Comparison of ENCODE assay signal across 10 mouse cellular contexts in genomic region chr2:68468698-68469097, GRCm38 (mm10). TPM values are rescaled to one million over a fixed set of nuclear protein-coding genes. Genes with fewer than 3 reads are reported as not detected.
DNase-seq lines count a peak whose midpoint lies in the region; ATAC-seq and TF ChIP-seq lines count a peak whose summit lies in the region.
"Had no signal": no experiment of that assay in that cellular context is flagged by ENCODE, and none has a peak within 500 bp of the region (broad histone marks: within the 10 kb centered on the region; RNA-seq: fewer than 3 reads in every experiment).

No protein-coding gene starts in this region.

- peak overlapping the region; percentile 69; the same call in 1 of the 2 replicates for H3K9ac ChIP-seq in heart, embryonic 13.5 days
- H3K9ac ChIP-seq in liver, postnatal 0 days (replicated peaks): no peak overlapping the region
- H3K9ac ChIP-seq: limb, embryonic 13.5 days; stomach, embryonic 15.5 days had no signal

- H3K4me3 ChIP-seq in left cerebral cortex, adult 2 months: no peak overlapping the region
- no peak overlapping the region; the same call in 1 of the 2 replicates for H3K4me3 ChIP-seq in heart, embryonic 13.5 days
- H3K4me3 ChIP-seq in liver, postnatal 0 days (ENCODE audit: low read depth, low read length): no peak overlapping the region
- H3K4me3 ChIP-seq: limb, embryonic 13.5 days; stomach, embryonic 15.5 days had no signal

- 35% methylated on average over 7 of the region's 7 CpGs for WGBS in heart, embryonic 13.5 days
- 60% methylated on average over 7 of the region's 7 CpGs for whole genome bisulfite sequencing in liver, postnatal 0 days (ENCODE audit: insufficient replicate concordance)

- no peak for ATAC-seq in heart, embryonic 13.5 days (ENCODE audit: extremely low read depth, insufficient number of reproducible peaks, low FRiP score, low TSS enrichment)
- ATAC-seq in liver, postnatal 0 days: no peak

- peak; percentile 46 for TF ChIP-seq CTCF in left cerebral cortex, adult 2 months (IDR thresholded peaks at IDR 0.05)
- TF ChIP-seq CTCF in liver, postnatal 0 days (IDR thresholded peaks at IDR 0.05; ENCODE audit: low read depth): peak; percentile 47

- peak overlapping the region; percentile 64 for H3K4me2 ChIP-seq in heart, embryonic 13.5 days
- no peak overlapping the region for H3K4me2 ChIP-seq in liver, postnatal 0 days (ENCODE audit: low read depth, low read length)
- H3K4me2 ChIP-seq: stomach, embryonic 15.5 days had no signal

- H3K9me3 ChIP-seq in heart, embryonic 13.5 days: no peaks in the 10 kb centered on the region
- H3K9me3 ChIP-seq in liver, postnatal 0 days (ENCODE audit: low read length): no peaks in the 10 kb centered on the region
- H3K9me3 ChIP-seq: limb, embryonic 13.5 days; stomach, embryonic 15.5 days had no signal

- H3K4me1 ChIP-seq in heart, embryonic 13.5 days: peaks cover 73% of the 10 kb centered on the region
- peaks cover 12% of the 10 kb centered on the region for H3K4me1 ChIP-seq in liver, postnatal 0 days (ENCODE audit: insufficient read depth)

- intact Hi-C loops in left cerebral cortex, adult 2 months (cut with DNase I): loop anchor here (1.0 kb wide), 1 partner anchor 104 kb away; no protein-coding TSS in a partner anchor

- TF ChIP-seq EP300 in liver, postnatal 0 days (IDR thresholded peaks at IDR 0.05; ENCODE audit: low read depth): no peak

- no peak for DNase-seq in left cerebral cortex, adult 2 months (ENCODE audit: extremely low spot score in 1 of 2, low spot score in 2 of 2)
- DNase-seq in left cerebral cortex, adult 8-10 months (ENCODE audit: low spot score in 2 of 2): no peak
- peak; percentile 85 for DNase-seq in adrenal gland, postnatal 14 days
- peak; percentile 22 for DNase-seq in liver, postnatal 0 days
- DNase-seq in thymus, postnatal 10 days (ENCODE audit: low spot score in 2 of 2): peak; percentile 55 to 65
- no peak for DNase-seq in frontal cortex, postnatal 10 days (ENCODE audit: low spot score in 2 of 2)
- no peak for DNase-seq in layer of hippocampus, postnatal 36 days

- H3K36me3 ChIP-seq in heart, embryonic 13.5 days: peaks cover 6% of the 10 kb centered on the region; the same call in 1 of the 2 replicates
- no peaks in the 10 kb centered on the region for H3K36me3 ChIP-seq in liver, postnatal 0 days (replicated peaks; ENCODE audit: insufficient read depth, low read length)
- H3K36me3 ChIP-seq: stomach, embryonic 15.5 days had no signal

- no peaks in the 10 kb centered on the region for H3K27me3 ChIP-seq in heart, embryonic 13.5 days (replicated peaks)
- H3K27me3 ChIP-seq in liver, postnatal 0 days (ENCODE audit: insufficient read depth, low read length): peaks cover 19% of the 10 kb centered on the region
- H3K27me3 ChIP-seq: stomach, embryonic 15.5 days had no signal

- H3K27ac ChIP-seq in left cerebral cortex, adult 2 months: no peak overlapping the region
- H3K27ac ChIP-seq in heart, embryonic 13.5 days (replicated peaks): peak overlapping the region; percentile 13; the same call in 1 of the 2 replicates
- H3K27ac ChIP-seq in liver, postnatal 0 days (ENCODE audit: low read depth): no peak overlapping the region
- H3K27ac ChIP-seq: limb, embryonic 13.5 days; stomach, embryonic 15.5 days had no signal

RNA-seq across cellular contexts. Expression of gene Stk39, which starts 3.4 kb away (rescaled TPM):
- 10 to 100 TPM; 82.0 to 87.6 TPM for total RNA-seq in left cerebral cortex, adult 2 months (2021)
- total RNA-seq in left cerebral cortex, adult 8-10 months (2022): 10 to 100 TPM; 88.4 to 96.1 (median 92.5) TPM
- total RNA-seq in adrenal gland, postnatal 14 days (2021): 61.9 and 62.4 TPM in 2 replicates
- polyA plus RNA-seq in heart, embryonic 13.5 days (2015; fragmentation: Nextera tagmentation; extraction: Ambion mirVana): 49.6 and 51.5 TPM in 2 replicates
- 1.7 and 2.5 TPM in 2 replicates for polyA plus RNA-seq in liver, postnatal 0 days (2015; fragmentation: Nextera tagmentation; extraction: Ambion mirVana)
- total RNA-seq in layer of hippocampus, postnatal 36 days (2021): 10 to 100 TPM; 65.8 to 68.4 TPM

Comparison
In these comparisons a context has a peak if more than half of its experiments do, and no peak if none do; other contexts are left out.
1. DNase-seq: peak in adrenal gland, postnatal 14 days (single experiment), liver, postnatal 0 days (single experiment) and thymus, postnatal 10 days (2 of 2); none in left cerebral cortex, adult 2 months (0 of 2), left cerebral cortex, adult 8-10 months (0 of 2), frontal cortex, postnatal 10 days (0 of 2) and layer of hippocampus, postnatal 36 days (0 of 2).